Mouse (Mus musculus) G1E-ER4 (cell line): ENCODE data around the gene Galnt13. TPM values are rescaled to one million over a fixed set of nuclear protein-coding genes. Genes with fewer than 3 reads are reported as not detected.

Source experiments
- GATA1 ChIP-seq: IDR thresholded peaks from one replicate; pipeline ENCODE4 v1.8.0; 2012; ENCODE audit warnings: low read length, inconsistent platforms
- polyA plus RNA-seq: library from polyadenylated mRNA; stranded (reverse); fragments of >175 nt; gene quantifications from 2 replicates; pipeline ENCODE4 v1.2.3, GENCODE M21; 2012

Gene Galnt13
- polyA plus RNA-seq = not detected in 2 replicates

DNA sequence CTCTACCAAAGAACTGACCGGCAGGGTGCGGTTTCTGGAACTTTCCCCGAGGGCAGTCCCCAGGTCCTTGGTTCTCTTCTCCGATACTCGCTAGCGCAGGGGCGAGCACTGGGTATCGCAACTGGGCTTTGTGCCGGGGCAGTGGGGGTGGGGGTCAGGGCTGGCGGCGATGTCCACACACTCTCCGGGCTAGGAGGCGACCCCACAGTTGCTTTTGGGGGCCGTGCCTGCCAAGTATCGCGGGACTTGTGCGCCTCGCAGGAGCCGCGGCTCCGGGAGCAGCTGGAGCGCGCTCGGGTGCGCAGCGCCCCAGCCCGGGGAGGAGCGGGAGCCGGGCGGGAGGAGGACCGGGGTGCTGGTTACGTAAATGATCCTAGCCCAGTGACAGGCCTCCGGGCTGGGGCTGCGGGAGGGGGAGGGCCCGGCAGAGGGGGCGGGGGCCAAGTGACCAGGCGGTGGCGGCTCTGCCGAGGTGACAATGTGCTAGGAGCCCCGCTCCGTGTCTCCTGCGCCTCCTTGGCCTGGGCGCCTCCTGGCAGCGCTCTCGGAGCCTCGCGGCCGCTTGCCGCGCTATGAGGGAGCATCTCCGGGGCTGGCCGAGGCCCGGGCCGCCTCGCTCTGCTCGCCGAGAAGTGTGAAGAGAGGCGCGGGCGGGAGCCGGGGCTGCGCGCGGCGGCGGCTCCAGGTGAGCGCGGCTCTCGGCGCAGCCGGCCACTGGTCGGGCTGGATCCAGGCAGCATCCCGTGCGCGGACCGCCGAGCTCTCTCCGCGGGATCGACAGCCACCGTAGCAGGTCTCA is at the start of gene Galnt13:
Gene Galnt13, plus strand, starts transcription at position 381 of the 799 bp plus-strand sequence.
- no peak for TF ChIP-seq GATA1

DNA sequence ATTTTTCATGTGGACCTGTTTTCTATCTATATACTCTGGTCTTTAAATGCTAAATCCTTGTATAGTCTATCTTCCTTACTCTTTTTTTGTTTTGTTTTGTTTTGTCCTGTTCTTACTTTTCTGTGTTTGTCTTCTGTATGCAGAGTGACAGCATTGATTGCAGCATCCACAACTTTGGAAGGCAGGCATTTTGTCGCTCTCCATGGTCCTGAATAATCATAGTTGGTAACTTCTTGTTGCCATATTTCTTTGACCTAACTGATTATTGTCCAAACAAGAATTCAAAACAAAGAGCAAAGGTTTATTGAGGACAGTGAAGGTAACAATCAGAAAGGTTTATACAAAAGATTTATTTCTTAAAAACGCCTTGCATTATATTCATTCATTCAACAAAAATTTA is 5.1 kb upstream of the Galnt13 start:
- TF ChIP-seq GATA1 = no peak

DNA sequence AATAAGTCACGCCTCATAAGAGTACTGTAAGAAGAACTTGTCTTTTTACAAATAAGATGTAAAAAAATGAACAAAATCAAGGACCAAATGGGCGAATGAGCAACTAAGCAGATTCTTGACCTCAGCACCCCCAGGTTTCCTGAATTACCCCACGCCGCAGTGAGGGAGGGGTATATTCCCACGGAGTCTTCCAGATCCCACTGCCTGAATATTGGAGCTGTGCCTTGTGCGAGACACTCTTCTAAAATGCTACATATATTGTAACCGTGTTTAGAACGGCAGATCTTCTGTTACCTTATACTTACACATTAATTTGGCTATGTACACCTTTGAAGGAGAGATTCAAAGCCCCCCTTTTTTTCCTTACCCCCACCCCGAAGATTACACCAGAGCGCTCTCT is 737 bp upstream of the Galnt13 start:
- no peak for TF ChIP-seq GATA1

DNA sequence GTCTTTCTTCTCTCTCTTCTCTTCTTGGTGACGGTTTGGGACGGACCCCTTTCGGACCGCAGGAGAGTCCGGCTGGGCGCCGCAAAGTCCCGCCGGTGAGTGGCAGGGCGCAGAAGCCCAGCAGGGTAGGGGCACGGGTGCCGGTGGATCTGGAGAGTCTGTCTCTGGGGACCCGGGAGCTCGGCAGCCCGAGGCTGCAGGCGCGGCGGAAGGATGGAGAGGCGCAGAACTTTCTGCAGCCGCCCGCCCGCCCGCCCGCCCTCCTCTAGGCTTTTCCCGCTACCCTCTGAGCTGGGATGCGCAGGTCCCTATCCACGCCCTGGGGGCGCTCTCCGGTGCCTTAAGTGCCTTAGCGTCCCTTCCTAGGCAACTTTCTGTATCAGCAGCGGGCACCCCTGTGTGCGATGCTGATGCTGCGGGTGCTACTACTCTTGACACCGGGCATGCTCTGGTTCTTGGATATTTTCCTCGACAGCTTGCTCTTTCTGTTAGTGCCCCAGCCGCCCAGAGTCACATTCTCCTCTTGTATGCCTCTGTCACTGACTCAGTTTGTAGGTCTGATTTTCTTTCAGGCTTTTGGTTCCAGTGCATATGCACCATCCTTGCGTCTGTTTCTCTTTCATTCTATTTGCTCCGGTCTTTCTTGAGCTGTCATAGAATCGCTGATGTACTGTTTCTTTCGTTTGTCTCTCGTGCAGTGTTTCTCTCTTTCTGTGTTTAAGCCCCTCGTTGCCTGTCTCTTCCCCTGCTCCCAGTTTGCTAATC is 801 bp downstream of the Galnt13 start:
- no peak for TF ChIP-seq GATA1

DNA sequence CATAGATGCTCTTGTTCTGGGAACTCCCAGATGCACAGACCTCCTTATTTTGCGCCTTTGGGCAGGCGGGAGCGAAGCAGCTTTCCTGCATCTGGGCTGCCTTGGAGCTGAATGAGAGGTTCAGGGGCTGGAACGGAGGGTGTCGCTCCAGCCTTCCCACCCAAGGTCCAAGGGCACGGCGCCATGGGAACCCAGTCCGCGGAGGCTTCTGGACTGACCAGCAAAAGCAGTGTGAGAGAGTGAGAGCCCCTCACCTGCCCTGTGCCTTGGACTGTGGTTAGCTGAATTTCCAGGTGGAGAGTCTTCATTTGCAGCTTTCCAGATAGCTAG is 1.3 kb downstream of the Galnt13 start:
- TF ChIP-seq GATA1 = no peak

DNA sequence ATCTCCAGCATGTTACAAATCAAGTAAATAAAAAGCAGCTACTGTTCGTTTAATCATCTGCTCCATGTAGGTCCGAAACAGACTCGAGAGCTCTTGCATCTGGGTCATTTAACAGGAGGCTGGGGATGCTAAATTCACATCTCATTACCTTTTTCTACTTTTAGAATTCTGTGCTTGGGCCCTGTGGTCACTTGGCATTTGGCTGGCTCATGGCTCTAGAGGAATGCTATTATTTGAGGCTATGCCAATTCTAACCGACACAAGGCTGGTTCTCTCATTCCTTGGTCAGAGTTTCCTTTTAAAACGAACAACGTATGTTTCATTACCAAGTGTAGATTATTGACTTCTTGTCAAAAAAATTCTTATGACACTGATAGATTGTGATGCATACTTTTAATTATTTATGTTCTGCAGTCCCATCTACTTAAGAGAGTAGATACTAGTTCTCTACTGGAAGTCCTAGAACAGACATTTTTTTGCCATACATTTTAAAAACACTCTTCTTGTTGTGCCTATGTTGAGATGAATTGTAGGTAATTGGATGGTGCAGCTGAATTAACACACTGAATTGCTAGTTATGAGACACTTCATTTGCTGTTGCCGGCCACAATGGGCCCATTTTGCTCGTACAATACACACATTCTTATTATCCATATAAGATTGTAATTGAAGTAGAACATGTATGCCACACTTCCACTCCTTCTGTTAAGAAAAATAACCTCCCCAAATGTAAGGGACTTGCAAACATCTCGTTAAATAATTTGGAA is 6.8 kb downstream of the Galnt13 start:
- TF ChIP-seq GATA1 = no peak

DNA sequence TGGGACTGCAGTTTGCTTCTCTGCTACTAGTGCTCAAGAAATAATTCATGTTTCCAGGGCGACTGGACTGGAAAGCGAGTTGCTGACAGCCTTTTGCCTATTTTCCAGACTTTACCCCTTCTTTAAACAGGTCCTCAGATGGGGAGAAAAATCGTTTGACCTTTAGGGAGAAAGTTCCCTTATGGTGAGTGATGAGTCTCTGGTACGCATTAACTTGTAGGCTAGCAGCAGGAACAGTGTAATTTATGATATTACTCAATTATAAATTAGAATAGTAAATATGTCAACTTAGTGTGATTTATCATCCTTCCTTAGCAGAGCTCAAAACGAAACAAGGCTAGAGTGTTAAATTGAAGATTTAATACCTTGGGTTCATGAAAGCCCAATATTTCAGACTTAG is 47.3 kb downstream of the Galnt13 start:
- no peak for TF ChIP-seq GATA1

DNA sequence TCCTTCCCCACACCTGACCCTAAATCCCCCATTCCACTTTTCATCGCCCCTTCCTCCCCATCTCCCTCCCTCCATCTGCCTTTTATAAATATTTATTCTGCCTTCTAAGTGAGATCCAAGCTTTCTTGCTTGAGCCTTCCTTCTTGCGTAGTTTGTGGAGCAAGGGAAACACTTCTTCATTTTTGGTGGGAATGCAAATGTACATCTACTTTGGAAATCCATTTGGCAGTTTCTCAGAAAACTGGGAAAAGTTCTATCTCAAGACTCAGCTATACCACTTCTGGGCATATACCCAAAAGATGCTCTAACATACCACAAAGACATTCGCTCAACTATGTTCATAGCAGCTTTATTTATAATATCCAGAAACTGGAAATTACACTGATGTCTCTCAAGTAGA is 86.9 kb downstream of the Galnt13 start:
- TF ChIP-seq GATA1 = no peak

DNA sequence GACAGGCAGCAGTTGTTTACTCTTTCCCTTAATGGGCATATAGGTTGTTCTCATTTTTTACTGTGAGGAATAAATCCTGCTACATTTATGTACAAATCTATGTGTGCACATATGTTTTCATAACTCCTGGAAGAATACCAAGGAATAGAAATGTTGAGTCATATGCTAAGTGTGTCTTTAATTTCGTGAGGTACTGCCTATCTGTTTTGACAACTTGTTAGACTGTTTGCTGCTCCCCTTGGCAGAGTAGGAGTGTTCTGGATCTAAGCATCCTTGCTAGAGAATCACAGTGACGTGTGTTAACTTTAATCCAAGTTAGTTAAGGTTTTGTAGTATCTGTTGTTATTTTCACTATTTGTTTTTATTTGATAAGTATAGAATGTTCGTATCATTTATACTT is 91.0 kb downstream of the Galnt13 start:
- no peak for TF ChIP-seq GATA1

DNA sequence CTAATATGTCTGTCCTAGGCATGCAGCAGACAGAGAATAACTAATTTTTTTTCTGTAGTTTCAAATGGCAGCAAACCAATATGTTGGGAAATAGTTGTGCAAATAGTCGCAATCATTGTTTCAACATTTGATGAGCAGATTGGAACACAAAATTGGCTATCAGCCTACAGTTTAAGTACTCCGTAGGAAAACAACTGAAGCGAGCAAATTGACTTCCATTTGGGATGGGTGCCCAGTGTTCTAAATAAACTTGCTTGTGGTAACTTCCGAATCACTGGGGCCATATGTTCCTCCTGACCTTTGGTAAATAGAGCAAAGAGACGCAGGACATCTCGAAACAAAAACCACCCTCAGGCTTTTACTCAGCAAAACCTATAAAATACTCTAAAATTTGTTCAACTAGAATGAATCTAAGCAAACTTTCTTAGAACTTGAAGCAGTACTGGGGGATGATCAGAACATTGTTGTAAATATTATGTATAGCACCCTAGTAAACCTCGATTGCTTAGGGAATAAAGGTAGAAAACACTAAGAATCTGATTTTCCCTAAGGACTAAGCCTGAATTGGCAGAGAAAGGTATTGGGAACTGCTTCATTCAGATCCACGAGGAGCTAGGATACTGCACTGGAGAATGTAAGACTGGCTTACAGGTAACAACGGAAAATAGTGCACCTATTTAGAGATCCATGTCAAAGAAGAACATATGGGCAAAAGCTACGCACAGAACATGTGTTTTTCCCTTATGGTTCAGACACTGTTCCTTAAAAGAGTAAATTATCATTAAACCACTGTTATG is 122.4 kb downstream of the Galnt13 start:
- TF ChIP-seq GATA1 = no peak

DNA sequence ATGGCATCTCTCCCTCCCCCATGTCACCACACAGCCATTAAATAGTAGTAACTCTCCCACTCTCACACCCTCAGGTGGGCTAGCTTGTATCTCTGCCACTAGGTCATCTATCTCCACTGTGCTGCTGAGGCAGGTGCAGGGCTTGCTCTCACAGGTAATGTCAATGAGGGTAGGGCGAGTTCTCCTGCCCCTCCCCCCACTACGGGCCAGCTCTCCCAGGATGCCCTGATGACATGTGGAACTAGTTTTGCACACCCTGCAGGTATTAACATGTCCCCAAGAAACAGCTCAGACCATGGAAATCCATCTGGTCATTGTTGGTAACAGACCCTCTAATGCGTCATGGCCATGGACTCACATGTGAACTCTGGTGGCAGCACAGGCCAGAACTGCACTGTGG is 129.0 kb downstream of the Galnt13 start:
- TF ChIP-seq GATA1 = no peak

DNA sequence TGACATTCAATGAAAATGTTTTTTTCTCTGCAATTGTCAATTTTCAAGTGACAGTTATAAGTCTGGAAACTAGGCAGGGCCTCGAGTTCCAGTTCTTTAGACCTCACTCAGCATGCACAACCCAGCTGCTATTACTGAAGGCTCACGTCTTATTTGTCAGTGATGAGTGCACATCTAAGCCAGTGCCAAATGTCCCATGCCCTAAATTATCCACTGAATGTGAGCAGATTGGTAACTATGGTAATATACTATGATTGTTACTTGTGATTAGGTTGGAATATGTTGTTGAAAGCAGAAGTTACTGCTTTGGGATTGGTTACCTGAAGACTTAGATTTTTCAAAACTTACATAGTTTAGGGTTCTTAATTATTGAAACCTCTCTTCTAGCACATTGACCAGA is 131.1 kb downstream of the Galnt13 start:
- TF ChIP-seq GATA1 = no peak

DNA sequence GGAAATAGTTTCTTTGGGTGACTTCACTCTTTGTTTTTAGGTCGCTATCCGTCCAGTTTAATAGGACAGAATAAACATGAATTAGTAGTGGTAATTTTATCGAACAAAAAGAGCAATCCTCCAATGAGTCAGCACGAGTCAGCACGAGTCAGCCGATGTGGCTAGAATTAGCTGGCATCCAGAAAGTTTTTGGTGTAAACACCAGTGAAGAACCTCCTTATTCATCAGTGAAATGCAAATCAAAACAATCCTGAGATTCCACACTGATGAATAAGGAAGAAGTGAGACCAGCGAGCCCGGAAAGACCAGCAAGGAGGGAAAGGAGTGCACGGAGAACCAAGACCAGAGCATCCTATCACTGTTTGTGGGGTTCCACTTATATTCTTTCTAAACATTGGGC is 131.5 kb downstream of the Galnt13 start:
- no peak for TF ChIP-seq GATA1

DNA sequence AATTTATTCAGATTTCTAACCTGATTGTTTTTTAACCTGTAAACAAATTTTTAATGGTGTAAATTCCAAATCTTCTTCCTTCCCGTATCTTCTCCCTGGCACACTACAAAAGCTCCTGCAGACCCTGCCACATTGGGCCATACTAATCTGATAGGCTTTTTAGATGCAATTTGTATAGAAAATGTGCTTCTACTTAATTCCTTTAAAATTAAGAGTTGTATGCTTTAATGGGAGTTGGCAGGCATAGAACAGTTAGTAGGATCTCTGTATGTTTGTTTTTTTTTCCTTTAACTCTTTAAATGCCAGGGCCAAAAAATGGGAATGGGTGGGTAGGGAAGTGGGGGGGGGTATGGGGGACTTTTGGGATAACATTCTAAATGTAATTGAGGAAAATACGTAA is 315.1 kb downstream of the Galnt13 start:
- TF ChIP-seq GATA1 = no peak

DNA sequence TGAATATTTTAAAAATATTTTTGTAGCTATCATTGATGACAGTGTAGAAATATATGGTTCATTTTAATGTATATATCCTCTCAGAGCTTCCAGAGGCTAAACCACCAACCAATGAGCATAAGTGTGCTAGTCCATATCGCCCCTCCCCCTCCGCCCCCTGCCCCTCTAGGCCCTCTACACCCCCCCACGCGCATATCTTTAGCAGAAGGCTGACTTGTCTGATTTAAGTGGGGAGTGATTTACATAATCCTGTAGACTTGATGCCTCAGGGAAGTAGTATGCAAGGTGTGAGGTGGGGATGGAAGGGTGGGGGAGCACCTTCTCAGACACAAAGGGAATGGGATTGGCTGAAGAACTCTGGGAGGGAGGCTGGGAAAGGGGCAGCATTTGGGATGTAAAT is 323.7 kb downstream of the Galnt13 start:
- no peak for TF ChIP-seq GATA1
